Mouse (Mus musculus) embryonic facial prominence, embryonic 12.5 days (tissue): ENCODE data around the gene Irf9. TPM values are rescaled to one million over a fixed set of nuclear protein-coding genes. Genes with fewer than 3 reads are reported as not detected.

Experiments
- ATAC-seq: fragments of 200-750 bp; cut with Nextera tagmentation; 2 replicates; pipeline ENCODE4 v1.8.0; 2017; ENCODE audit not compliant: insufficient number of reproducible peaks, insufficient read depth, low FRiP score, low TSS enrichment
- H3K27ac ChIP-seq: fragments of 300-500 bp; sonication (generic); 2 replicates; pipeline ENCODE4 v1.5.1; 2016; ENCODE audit warnings: mild to moderate bottlenecking
- H3K27me3 ChIP-seq: fragments of 300-500 bp; sonication (generic); 2 replicates; pipeline ENCODE4 v1.6.1; 2016; ENCODE audit warnings: mild to moderate bottlenecking, moderate library complexity
- H3K36me3 ChIP-seq: fragments of 300-500 bp; sonication (generic); 2 replicates; pipeline ENCODE4 v1.6.1; 2016; ENCODE audit warnings: mild to moderate bottlenecking
- H3K4me1 ChIP-seq: fragments of 300-500 bp; sonication (generic); 2 replicates; pipeline ENCODE4 v1.6.1; 2016
- H3K4me2 ChIP-seq: fragments of 300-500 bp; sonication (generic); replicated peaks from 2 replicates; pipeline ENCODE4 v1.6.1; 2016; ENCODE audit warnings: mild to moderate bottlenecking, moderate library complexity
- H3K4me3 ChIP-seq: fragments of 300-500 bp; sonication (generic); 2 replicates; pipeline ENCODE4 v1.5.1; 2016; ENCODE audit warnings: mild to moderate bottlenecking
- H3K9ac ChIP-seq: fragments of 300-500 bp; sonication (generic); 2 replicates; pipeline ENCODE4 v1.6.1; 2016; ENCODE audit warnings: mild to moderate bottlenecking, moderate library complexity
- H3K9me3 ChIP-seq: fragments of 300-500 bp; sonication (generic); 2 replicates; pipeline ENCODE4 v1.6.1; 2016; ENCODE audit warnings: mild to moderate bottlenecking, moderate library complexity
- WGBS: fragments of 180-500 bp; shearing (Covaris S2); methylation state at CpG from one replicate; pipeline ENCODE4 v1.1.7; 2016; 5-methylcytosine and 5-hydroxymethylcytosine counted together
- polyA plus RNA-seq: library from polyadenylated mRNA; unstranded; fragments of >200 nt; fragmentation: Nextera tagmentation; extraction: Ambion mirVana; gene quantifications from 2 replicates; pipeline ENCODE4 v1.2.1, GENCODE M21; 2016

Gene Irf9
- polyA plus RNA-seq, 1 experiment from 2014 or later, result 9.5 TPM

DNA sequence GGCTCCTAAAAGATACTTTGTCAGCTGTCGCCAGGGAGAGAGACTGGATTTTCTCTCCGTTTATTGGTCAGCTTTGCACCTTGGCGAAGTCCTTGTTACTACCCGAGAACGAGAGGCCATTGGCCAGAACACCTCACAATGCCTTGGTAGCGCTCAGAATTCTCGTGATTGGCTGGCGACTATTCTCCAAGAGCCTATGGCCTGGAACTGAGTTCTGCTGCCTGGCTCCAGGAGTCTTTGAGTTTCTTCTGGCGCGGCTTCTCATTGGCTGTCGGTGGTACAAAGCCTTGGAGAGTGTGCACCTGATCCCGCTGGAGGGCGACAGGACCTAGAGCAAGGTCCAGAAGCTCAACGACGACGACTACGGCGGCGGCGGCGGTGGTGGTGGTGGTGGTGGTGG, 14.5 kb downstream of the Irf9 start, which contains the start of gene Rec8:
Gene Rec8 (plus strand): TSS at position 216 of the 400 bp plus-strand sequence.
- Histone ChIP-seq H3K9ac (no peak within 1 kb of the TSS), H3K4me3 (peak within 1 kb of the TSS; percentile 18), H3K4me1 (no peaks in the 10 kb centered on the region), H3K27ac (no peak within 1 kb of the TSS), H3K4me2 (peak within 1 kb of the TSS; percentile 35), H3K27me3 (no peaks in the 10 kb centered on the region), H3K9me3 (no peaks in the 10 kb centered on the region), H3K36me3 (no peaks in the 10 kb centered on the region)
- peak; percentile 43; the same call in 1 of the 2 replicates for ATAC-seq
- 18% methylated on average over 21 of the region's 21 CpGs for WGBS

DNA sequence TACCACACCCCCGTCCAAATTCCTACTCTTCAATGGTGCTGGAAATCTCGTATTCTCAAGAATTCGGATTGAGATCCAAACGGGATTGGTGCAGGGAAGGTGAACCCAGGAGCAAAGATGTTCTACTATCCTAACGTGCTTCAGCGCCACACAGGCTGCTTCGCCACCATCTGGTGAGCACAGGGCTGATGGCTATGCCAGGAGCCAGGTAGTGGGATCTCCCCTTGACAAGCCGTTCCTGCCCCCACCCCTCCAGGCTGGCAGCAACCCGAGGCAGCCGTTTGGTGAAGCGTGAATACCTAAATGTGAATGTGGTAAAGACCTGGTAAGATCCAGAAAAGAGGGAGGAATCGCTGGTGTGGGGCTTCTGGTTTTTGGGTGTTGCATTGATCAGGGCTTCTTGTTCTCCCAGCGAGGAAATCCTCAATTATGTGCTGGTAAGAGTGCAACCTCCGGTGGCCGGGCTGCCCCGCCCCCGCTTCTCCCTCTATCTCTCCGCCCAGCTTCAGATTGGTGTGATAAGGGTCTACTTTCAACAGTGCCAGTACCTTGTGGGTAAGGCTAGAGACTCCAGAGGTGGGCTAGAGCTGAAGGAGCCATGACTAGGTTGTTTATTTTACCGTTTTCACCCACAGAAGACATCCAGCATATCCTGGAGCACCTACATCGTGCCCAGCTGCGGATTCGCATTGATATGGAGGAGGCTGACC, 15.3 kb downstream of the Irf9 start:
- Histone ChIP-seq H3K27ac (no peak overlapping the region), H3K36me3 (no peaks in the 10 kb centered on the region), H3K4me1 (no peaks in the 10 kb centered on the region), H3K4me2 (peak overlapping the region; percentile 35), H3K27me3 (no peaks in the 10 kb centered on the region), H3K9me3 (no peaks in the 10 kb centered on the region), H3K4me3 (peak overlapping the region; percentile 18), H3K9ac (no peak overlapping the region)
- WGBS, result 41% methylated on average over 22 of the region's 22 CpGs
- ATAC-seq, result no peak

DNA sequence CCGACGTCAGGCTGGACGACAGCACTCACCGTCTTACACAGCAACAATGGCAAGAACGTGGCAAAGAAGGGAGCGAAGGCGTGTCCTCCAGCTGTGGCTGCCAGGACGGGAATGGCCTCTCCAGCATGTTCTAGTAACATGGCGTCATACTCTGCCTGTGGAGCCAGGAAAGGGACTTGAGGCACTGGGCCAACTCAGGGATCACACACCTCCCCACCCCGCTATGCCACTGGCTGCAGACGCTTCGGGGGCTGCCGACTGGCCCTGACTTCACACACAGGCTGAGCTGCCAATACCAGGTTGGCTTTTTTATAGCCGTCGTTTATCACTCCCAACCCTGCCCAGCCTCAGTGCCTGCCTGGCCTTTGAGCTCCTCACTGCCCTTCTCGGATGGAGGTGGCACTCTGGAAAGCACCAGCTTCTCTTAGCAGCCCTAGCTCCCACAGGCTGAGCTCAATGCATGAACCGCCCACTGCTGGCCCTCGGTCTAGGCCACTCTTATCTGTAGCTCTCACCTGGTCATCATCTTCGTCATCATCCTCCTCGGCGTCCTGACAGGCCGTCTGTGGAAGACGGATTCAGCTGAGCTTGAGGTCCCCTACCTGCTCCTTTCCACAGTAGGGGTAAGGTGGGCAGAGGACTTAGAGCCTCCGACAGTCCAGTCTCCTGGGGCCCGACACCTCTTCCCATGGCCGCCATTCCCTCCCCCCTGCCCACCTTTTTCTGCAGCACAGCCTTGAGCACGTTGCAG, 24.9 kb downstream of the Irf9 start:
- Histone ChIP-seq H3K4me3 (no peak overlapping the region), H3K36me3 (peaks cover 91% of the 10 kb centered on the region), H3K4me2 (no peak overlapping the region), H3K27ac (no peak overlapping the region), H3K9ac (no peak overlapping the region), H3K9me3 (no peaks in the 10 kb centered on the region), H3K4me1 (no peaks in the 10 kb centered on the region), H3K27me3 (no peaks in the 10 kb centered on the region)
- ATAC-seq, result no peak
- whole genome bisulfite sequencing, result 96% methylated on average over 27 of the region's 27 CpGs

DNA sequence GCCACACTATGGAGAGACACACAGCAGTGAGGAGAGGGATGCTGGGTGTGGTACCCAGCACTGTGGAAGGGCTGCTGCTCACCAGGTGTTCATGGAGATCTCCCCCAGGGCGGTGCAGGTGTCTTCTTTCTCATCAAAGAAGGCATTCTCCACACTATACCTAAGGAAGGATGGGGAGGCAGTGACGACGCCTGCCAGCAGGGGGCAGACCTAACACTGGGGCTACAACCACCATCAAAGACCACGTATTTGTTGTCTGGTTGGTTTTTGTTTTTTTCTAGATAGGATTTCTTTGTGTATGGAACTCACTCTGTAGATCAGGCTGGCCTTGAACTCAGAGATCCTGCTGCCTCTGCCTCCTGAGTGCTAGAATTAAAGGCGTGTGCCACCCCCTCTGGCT, 25.9 kb downstream of the Irf9 start:
- no peak overlapping the region for H3K4me2 ChIP-seq
- no peaks in the 10 kb centered on the region for H3K27me3 ChIP-seq
- no peak for ATAC-seq
- H3K9ac ChIP-seq, result no peak overlapping the region
- H3K4me1 ChIP-seq, result peaks cover 1% of the 10 kb centered on the region
- no peak overlapping the region for H3K27ac ChIP-seq
- 50% methylated on average over 5 of the region's 5 CpGs for WGBS
- no peak overlapping the region for H3K4me3 ChIP-seq
- H3K9me3 ChIP-seq, result no peaks in the 10 kb centered on the region
- H3K36me3 ChIP-seq, result peaks cover 97% of the 10 kb centered on the region

DNA sequence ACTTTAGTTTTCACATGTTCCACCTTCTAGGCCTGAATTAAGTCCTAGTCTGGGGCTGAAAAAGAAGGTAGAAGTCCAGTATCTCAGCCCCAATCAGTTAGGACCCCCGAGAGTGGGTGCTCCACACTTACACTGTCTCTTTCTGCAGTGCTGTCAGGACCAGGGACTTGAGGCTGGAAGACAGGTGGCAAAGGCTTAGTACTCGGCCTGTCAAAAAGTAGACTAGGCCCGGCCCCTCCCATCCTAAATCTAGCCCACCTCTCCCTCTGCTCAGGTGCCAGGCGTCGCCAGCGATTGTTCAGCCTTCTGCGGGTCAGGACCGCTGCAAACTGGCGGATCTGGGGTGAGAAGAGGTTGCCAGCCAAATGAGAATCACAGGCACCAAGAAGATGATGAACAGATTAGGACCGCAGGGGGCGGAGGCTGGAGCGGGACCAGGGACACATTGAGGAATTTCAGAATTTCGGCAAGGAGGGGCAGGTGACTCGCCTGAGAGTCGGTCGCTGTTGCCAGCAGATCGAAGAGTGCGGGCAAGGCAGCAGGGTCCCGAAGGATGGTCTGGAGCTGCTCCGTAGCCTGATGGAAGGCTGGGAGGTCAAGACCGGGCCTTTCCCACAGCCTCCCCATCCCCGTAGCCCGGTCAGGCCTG, 31.6 kb downstream of the Irf9 start:
- H3K36me3 ChIP-seq, result peaks cover 81% of the 10 kb centered on the region
- 5% methylated on average over 23 of the region's 23 CpGs for WGBS
- H3K9ac ChIP-seq, result peak overlapping the region; percentile 67
- H3K4me3 ChIP-seq, result peak overlapping the region; percentile 59
- H3K27me3 ChIP-seq, result no peaks in the 10 kb centered on the region
- H3K27ac ChIP-seq, result peak overlapping the region; percentile 41; the same call in 1 of the 2 replicates
- peak; percentile 57; the same call in 1 of the 2 replicates for ATAC-seq
- no peaks in the 10 kb centered on the region for H3K9me3 ChIP-seq
- H3K4me2 ChIP-seq, result peak overlapping the region; percentile 94
- peaks cover 13% of the 10 kb centered on the region for H3K4me1 ChIP-seq

DNA sequence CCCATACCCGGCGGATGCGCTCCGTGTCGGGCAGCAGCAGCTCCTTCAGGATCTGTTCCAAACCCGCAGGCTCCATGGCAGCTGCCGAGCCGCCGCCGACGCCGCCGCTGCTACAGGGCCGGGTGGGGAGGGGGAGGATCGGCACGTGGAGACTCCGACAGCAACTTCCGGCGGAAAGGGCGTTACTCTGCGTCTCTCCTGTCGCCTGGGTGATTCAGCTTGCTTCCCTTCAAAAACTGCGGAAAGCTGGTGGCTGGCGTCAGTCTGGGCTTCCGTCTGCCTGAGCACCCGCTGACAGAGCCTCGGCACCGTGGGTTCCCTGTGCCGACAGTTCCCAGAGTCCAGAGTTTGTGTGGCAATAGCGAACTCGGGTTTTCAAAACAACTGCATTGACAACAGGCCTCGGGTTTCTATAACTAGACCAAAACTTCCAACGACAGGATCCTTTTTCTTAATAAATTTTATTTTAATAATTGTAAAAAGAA, 32.2 kb downstream of the Irf9 start, which contains the start of gene Ipo4:
Gene Ipo4 (minus strand): TSS at position 435 of the 485 bp plus-strand sequence.
- peaks cover 81% of the 10 kb centered on the region for H3K36me3 ChIP-seq
- ATAC-seq, result peak; percentile 71

DNA sequence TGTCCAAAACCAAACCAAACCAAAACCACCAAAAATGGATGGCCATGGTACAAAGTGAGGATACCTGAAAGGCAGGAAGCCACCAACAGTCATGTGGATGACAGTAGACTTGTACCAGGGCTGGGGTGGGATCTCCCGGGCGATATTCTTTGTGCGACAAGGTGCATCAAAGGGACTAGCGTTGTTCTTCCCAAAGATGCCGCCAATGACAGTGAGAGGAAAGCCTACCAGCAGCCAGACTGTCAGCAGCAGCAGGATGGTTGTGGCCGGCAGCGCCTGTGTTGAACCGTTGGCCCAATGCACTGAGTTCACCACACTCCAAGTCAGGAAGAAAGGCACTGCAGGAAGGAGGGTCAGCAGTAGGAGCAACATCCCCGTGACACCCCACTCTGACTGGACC, 34.4 kb downstream of the Irf9 start, which contains the start of gene Gm49378:
Gene Gm49378 (minus strand): TSS at position 101 of the 400 bp plus-strand sequence.
- H3K36me3 ChIP-seq, result peaks cover 69% of the 10 kb centered on the region

More for the DNA sequence above, 32.2 kb downstream of the Irf9 start, which contains the start of gene Ipo4:
- peak within 1 kb of the TSS; percentile 59 for H3K4me3 ChIP-seq
- peaks cover 13% of the 10 kb centered on the region for H3K4me1 ChIP-seq
- peak within 1 kb of the TSS; percentile 41; the same call in 1 of the 2 replicates for H3K27ac ChIP-seq
- H3K4me2 ChIP-seq, result peak within 1 kb of the TSS; percentile 94
- no peaks in the 10 kb centered on the region for H3K27me3 ChIP-seq
- H3K9me3 ChIP-seq, result no peaks in the 10 kb centered on the region
- peak within 1 kb of the TSS; percentile 67 for H3K9ac ChIP-seq
- WGBS, result 2% methylated on average over 33 of the region's 33 CpGs

DNA sequence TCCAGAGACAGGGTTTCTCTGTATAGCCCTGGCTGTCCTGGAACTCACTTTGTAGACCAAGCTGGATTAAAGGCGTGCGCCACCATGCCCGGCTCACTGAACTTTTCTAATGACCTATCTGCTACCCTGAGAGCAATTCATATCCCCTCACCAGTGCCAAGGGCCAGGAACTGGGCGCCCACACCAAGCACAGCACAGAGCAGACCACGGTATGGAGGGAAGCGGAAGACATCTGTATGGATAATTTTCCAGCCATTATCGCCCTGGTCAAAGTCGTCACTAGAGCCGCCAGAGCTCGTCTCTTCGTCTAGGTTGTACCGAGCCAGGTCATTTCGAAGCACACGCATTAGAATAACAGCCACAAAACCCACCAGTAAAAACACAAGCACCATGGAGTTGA, 37.4 kb downstream of the Irf9 start:
- Histone ChIP-seq H3K36me3 (peaks cover 53% of the 10 kb centered on the region), H3K27ac (no peak overlapping the region), H3K27me3 (no peaks in the 10 kb centered on the region), H3K9ac (no peak overlapping the region), H3K4me2 (no peak overlapping the region), H3K9me3 (no peaks in the 10 kb centered on the region), H3K4me3 (no peak overlapping the region), H3K4me1 (peaks cover 23% of the 10 kb centered on the region)
- WGBS, result 94% methylated on average over 14 of the region's 14 CpGs
- ATAC-seq, result no peak

More for the DNA sequence above, 34.4 kb downstream of the Irf9 start, which contains the start of gene Gm49378:
- Histone ChIP-seq H3K9me3 (no peaks in the 10 kb centered on the region), H3K4me2 (no peak within 1 kb of the TSS), H3K4me1 (peaks cover 20% of the 10 kb centered on the region), H3K27ac (no peak within 1 kb of the TSS), H3K27me3 (no peaks in the 10 kb centered on the region), H3K9ac (no peak within 1 kb of the TSS), H3K4me3 (no peak within 1 kb of the TSS)
- 94% methylated on average over 9 of the region's 9 CpGs for WGBS
- no peak for ATAC-seq

DNA sequence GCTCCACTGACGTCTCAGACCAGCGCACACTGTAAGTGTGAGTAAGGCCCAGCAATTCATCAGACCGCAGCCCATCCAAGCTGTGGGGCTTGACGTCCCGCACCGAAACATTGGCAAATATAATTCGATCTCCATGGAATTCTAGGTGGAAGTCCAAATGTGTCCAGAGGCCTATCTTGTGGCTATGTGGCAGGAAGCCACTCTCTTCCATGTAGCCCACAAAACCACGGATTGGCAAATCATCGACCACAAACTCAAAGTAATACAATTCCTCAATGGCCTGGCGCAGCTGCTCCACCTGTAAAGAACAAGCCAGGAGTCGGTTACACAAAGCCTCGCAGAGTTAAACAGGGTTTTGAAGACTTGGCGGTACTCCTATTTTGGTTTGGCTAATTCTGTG, 37.9 kb downstream of the Irf9 start:
- Histone ChIP-seq H3K9me3 (no peaks in the 10 kb centered on the region), H3K36me3 (peaks cover 53% of the 10 kb centered on the region), H3K9ac (no peak overlapping the region), H3K4me2 (no peak overlapping the region), H3K27ac (no peak overlapping the region), H3K4me1 (peaks cover 20% of the 10 kb centered on the region), H3K4me3 (no peak overlapping the region), H3K27me3 (no peaks in the 10 kb centered on the region)
- ATAC-seq, result no peak
- WGBS, result 94% methylated on average over 13 of the region's 13 CpGs

DNA sequence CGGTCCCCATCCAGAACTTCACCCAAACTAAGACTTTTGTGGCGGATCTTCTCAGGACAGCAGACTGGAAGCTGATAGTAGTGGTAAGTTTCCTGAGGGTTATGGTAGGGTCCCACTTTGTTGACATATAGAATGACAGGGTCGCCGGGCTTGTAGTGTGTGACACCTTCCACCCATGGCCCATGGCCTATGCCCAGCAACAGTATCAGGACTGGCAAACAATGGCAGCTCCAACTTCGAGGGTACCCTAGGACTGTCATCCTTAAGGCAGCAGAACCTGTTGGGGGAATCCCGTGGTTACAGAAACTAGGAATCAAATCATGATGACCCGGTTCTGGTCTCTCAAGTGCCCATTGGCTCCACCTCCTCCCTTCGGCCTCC, 39.3 kb downstream of the Irf9 start:
- H3K4me2 ChIP-seq, result peak overlapping the region; percentile 92
- H3K27ac ChIP-seq, result peak overlapping the region; percentile 88
- peaks cover 49% of the 10 kb centered on the region for H3K36me3 ChIP-seq
- no peak for ATAC-seq
- no peaks in the 10 kb centered on the region for H3K9me3 ChIP-seq
- 20% methylated on average over 8 of the region's 8 CpGs for WGBS
- H3K4me3 ChIP-seq, result peak overlapping the region; percentile 95
- H3K4me1 ChIP-seq, result peaks cover 19% of the 10 kb centered on the region
- H3K9ac ChIP-seq, result peak overlapping the region; percentile 96
- H3K27me3 ChIP-seq, result no peaks in the 10 kb centered on the region
